Mouse (Mus musculus) hindbrain, embryonic 14.5 days (tissue): ENCODE results near the gene Gm49673. TPM values are rescaled to one million over a fixed set of nuclear protein-coding genes. Genes with fewer than 3 reads are reported as not detected.
A peak's percentile ranks its signal among the peaks of the same experiment; 100 is the strongest.
"Not testable (repeated sequence)": the region's sequence is repeated elsewhere in the genome, so short reads cannot be mapped to it uniquely, and the experiment has no call there.

Experiments used
- ATAC-seq: fragments of 200-750 bp; cut with Nextera tagmentation; 2 replicates; pipeline ENCODE4 v1.8.0; 2017; ENCODE audit warnings: moderate number of reproducible peaks, mild to moderate bottlenecking, moderate TSS enrichment, moderate library complexity; ENCODE audit not compliant: low FRiP score
- DNase-seq: peaks from one replicate; pipeline ENCODE4 v3.0.0-alpha.2; 2015; ENCODE audit warnings: low spot score
- H3K27ac ChIP-seq: fragments of 300-500 bp; sonication (generic); 2 replicates; pipeline ENCODE4 v1.5.1; 2014; ENCODE audit warnings: mild to moderate bottlenecking, moderate library complexity
- H3K27me3 ChIP-seq: fragments of 300-500 bp; sonication (generic); 2 replicates; pipeline ENCODE4 v1.6.1; 2014; ENCODE audit warnings: mild to moderate bottlenecking, low read length, mixed read lengths; ENCODE audit not compliant: control insufficient read depth, insufficient read depth
- H3K36me3 ChIP-seq: fragments of 300-500 bp; sonication (generic); replicated peaks from 2 replicates; pipeline ENCODE4 v1.6.1; 2014; ENCODE audit not compliant: control insufficient read depth, insufficient read depth
- H3K4me1 ChIP-seq: fragments of 300-500 bp; sonication (generic); replicated peaks from 2 replicates; pipeline ENCODE4 v1.6.1; 2014; ENCODE audit warnings: antibody characterized with exemption, low read length, mixed read lengths; ENCODE audit not compliant: control insufficient read depth, insufficient read depth
- H3K4me2 ChIP-seq: fragments of 300-500 bp; sonication (generic); replicated peaks from 2 replicates; pipeline ENCODE4 v1.6.1; 2014; ENCODE audit warnings: mild to moderate bottlenecking, moderate library complexity
- H3K4me3 ChIP-seq: fragments of 300-500 bp; sonication (generic); replicated peaks from 2 replicates; pipeline ENCODE4 v1.5.1; 2014; ENCODE audit warnings: mild to moderate bottlenecking, low read length
- H3K9ac ChIP-seq: fragments of 300-500 bp; sonication (generic); 2 replicates; pipeline ENCODE4 v1.6.1; 2014
- H3K9me3 ChIP-seq: fragments of 300-500 bp; sonication (generic); 2 replicates; pipeline ENCODE4 v1.6.1; 2016; ENCODE audit warnings: low read length; ENCODE audit not compliant: control insufficient read depth
- WGBS: fragments of 180-500 bp; shearing (Covaris S2); extraction: QIAGEN DNeasy Blood & Tissue Kit; methylation state at CpG from one replicate; pipeline ENCODE4 v1.1.7; 2014; 5-methylcytosine and 5-hydroxymethylcytosine counted together
- polyA plus RNA-seq: library from polyadenylated mRNA; unstranded; fragments of >200 nt; fragmentation: Nextera tagmentation; extraction: Ambion mirVana; gene quantifications from 2 replicates; pipeline ENCODE4 v1.2.1, GENCODE M21; 2014

The Gm49673 gene
- polyA plus RNA-seq, 1 experiment from 2014 or later: 0.27 TPM

GRCm38 (mm10) chr17:8116378-8116777, 31.2 kb downstream of the Gm49673 start:
- WGBS: 84% methylated on average over 5 of the region's 11 CpGs
- H3K27ac ChIP-seq, H3K4me3 ChIP-seq, H3K4me1 ChIP-seq, H3K9me3 ChIP-seq, DNase-seq, H3K27me3 ChIP-seq, H3K4me2 ChIP-seq, H3K36me3 ChIP-seq, ATAC-seq, H3K9ac ChIP-seq: not testable (repeated sequence)

GRCm38 (mm10) chr17:8112199-8112598, 35.4 kb downstream of the Gm49673 start:
- not testable (repeated sequence) for H3K9me3 ChIP-seq, H3K9ac ChIP-seq, H3K4me3 ChIP-seq, DNase-seq, H3K4me1 ChIP-seq, ATAC-seq, H3K27me3 ChIP-seq, H3K27ac ChIP-seq, H3K36me3 ChIP-seq, H3K4me2 ChIP-seq
- WGBS: no CpG with 5 or more reads among the region's 1 CpGs

GRCm38 (mm10) chr17:8101297-8101609, 46.3 kb downstream of the Gm49673 start:
- not testable (repeated sequence) for H3K36me3 ChIP-seq, H3K9me3 ChIP-seq, H3K27ac ChIP-seq, DNase-seq, H3K9ac ChIP-seq, H3K27me3 ChIP-seq, H3K4me2 ChIP-seq, H3K4me1 ChIP-seq, H3K4me3 ChIP-seq
- ATAC-seq: peak; percentile 81; the same call in 1 of the 2 replicates
- WGBS: 23% methylated on average over 2 of the region's 6 CpGs

- H3K4me3 ChIP-seq, H3K4me1 ChIP-seq, H3K36me3 ChIP-seq, H3K9ac ChIP-seq, H3K9me3 ChIP-seq, DNase-seq, H3K27ac ChIP-seq, H3K4me2 ChIP-seq, H3K27me3 ChIP-seq: not testable (repeated sequence)
- WGBS: 26% methylated on average over 6 of the region's 26 CpGs
- peak; percentile 85 for ATAC-seq
These were observed 46.9 kb downstream of the Gm49673 start for GRCm38 (mm10) chr17:8100405-8101296.

- not testable (repeated sequence) for H3K9me3 ChIP-seq, H3K9ac ChIP-seq, H3K4me3 ChIP-seq, H3K4me1 ChIP-seq, H3K36me3 ChIP-seq, ATAC-seq, DNase-seq, H3K27me3 ChIP-seq, H3K4me2 ChIP-seq, H3K27ac ChIP-seq
- WGBS: 78% methylated on average over 3 of the region's 5 CpGs
These were observed 51.4 kb downstream of the Gm49673 start for GRCm38 (mm10) chr17:8096199-8096598.

- H3K9me3 ChIP-seq, H3K27me3 ChIP-seq, H3K27ac ChIP-seq, H3K9ac ChIP-seq, DNase-seq, H3K4me3 ChIP-seq, H3K4me2 ChIP-seq, ATAC-seq, H3K36me3 ChIP-seq, H3K4me1 ChIP-seq: not testable (repeated sequence)
- WGBS: 24% methylated on average over 3 of the region's 5 CpGs
These were observed 51.9 kb downstream of the Gm49673 start for GRCm38 (mm10) chr17:8095653-8096052.

- WGBS: 55% methylated on average over 3 of the region's 18 CpGs
- not testable (repeated sequence) for H3K36me3 ChIP-seq, H3K4me1 ChIP-seq, H3K9me3 ChIP-seq, H3K9ac ChIP-seq, H3K4me3 ChIP-seq, H3K27ac ChIP-seq, DNase-seq, H3K4me2 ChIP-seq, H3K27me3 ChIP-seq
- 0 out of 2 replicates have a peak, but pooled peaks have one; percentile 40 for ATAC-seq
These were observed 54.8 kb downstream of the Gm49673 start for GRCm38 (mm10) chr17:8092537-8093526.

GRCm38 (mm10) chr17:8091320-8091719, 56.3 kb downstream of the Gm49673 start:
- H3K4me2 ChIP-seq, H3K9me3 ChIP-seq, H3K4me3 ChIP-seq, H3K27ac ChIP-seq, H3K9ac ChIP-seq, DNase-seq, ATAC-seq, H3K27me3 ChIP-seq, H3K4me1 ChIP-seq, H3K36me3 ChIP-seq: not testable (repeated sequence)
- WGBS: 90% methylated on average over 14 of the region's 14 CpGs

GRCm38 (mm10) chr17:8069847-8070246, 77.7 kb downstream of the Gm49673 start:
- not testable (repeated sequence) for H3K4me1 ChIP-seq, H3K9ac ChIP-seq, H3K4me3 ChIP-seq, H3K4me2 ChIP-seq, H3K36me3 ChIP-seq, ATAC-seq, H3K27ac ChIP-seq, H3K27me3 ChIP-seq, H3K9me3 ChIP-seq
- peak; percentile 24 for DNase-seq
- WGBS: 48% methylated on average over 1 of the region's 2 CpGs
